Mouse (Mus musculus) liver, embryonic 14.5 days (tissue): ENCODE data around the gene Dmrtb1. TPM values are rescaled to one million over a fixed set of nuclear protein-coding genes. Genes with fewer than 3 reads are reported as not detected.
A peak's percentile ranks its signal among the peaks of the same experiment; 100 is the strongest.

Experiments
- ATAC-seq: fragments of 200-750 bp; cut with Nextera tagmentation; 2 replicates; pipeline ENCODE4 v1.8.0; 2017; ENCODE audit warnings: moderate number of reproducible peaks, mild to moderate bottlenecking, moderate library complexity; ENCODE audit not compliant: insufficient read depth
- DNase-seq, 3 experiments: peaks; one replicate each; pipeline ENCODE4 v3.0.0-alpha.2; 2012 to 2013; ENCODE audit warnings: low read depth in 3 of 3, low spot score in 3 of 3
- H3K27ac ChIP-seq: fragments of 300-500 bp; sonication (generic); 2 replicates; pipeline ENCODE4 v1.5.1; 2014; ENCODE audit warnings: moderate library complexity, mild to moderate bottlenecking, control low read depth, inconsistent platforms
- H3K27me3 ChIP-seq: fragments of 300-500 bp; sonication (generic); 2 replicates; pipeline ENCODE4 v1.6.1; 2014; ENCODE audit warnings: mild to moderate bottlenecking, low read length, moderate library complexity; ENCODE audit not compliant: control insufficient read depth, insufficient read depth
- H3K36me3 ChIP-seq: fragments of 300-500 bp; sonication (generic); replicated peaks from 2 replicates; pipeline ENCODE4 v1.6.1; 2014; ENCODE audit warnings: low read depth; ENCODE audit not compliant: control insufficient read depth, insufficient read depth
- H3K4me1 ChIP-seq, 2 experiments: fragments of 200-500 bp in 1 of 2; fragments of 300-500 bp in 1 of 2; sonication (generic) in 1 of 2; replicated peaks; 2 replicates each; pipeline ENCODE4 v1.6.1; 2012 to 2014; ENCODE audit warnings: antibody characterized with exemption in 1 of 2, inconsistent platforms in 1 of 2, low read length in 1 of 2; ENCODE audit not compliant: control insufficient read depth in 2 of 2, insufficient read depth in 2 of 2
- H3K4me2 ChIP-seq: fragments of 300-500 bp; sonication (generic); 2 replicates; pipeline ENCODE4 v1.6.1; 2014; ENCODE audit warnings: low read depth, mild to moderate bottlenecking, control low read depth, moderate library complexity
- H3K4me3 ChIP-seq, 2 experiments: fragments of 200-500 bp in 1 of 2; fragments of 300-500 bp in 1 of 2; sonication (generic) in 1 of 2; 2 replicates each; pipeline ENCODE4 v1.5.1; 2012 to 2014; ENCODE audit warnings: low read depth in 2 of 2, low read length in 2 of 2, mild to moderate bottlenecking in 2 of 2, control low read depth in 1 of 2, inconsistent platforms in 1 of 2, moderate library complexity in 1 of 2; ENCODE audit not compliant: insufficient read depth in 1 of 2
- H3K9ac ChIP-seq: fragments of 300-500 bp; sonication (generic); replicated peaks from 2 replicates; pipeline ENCODE4 v1.6.1; 2014; ENCODE audit warnings: mild to moderate bottlenecking, control low read depth, moderate library complexity
- H3K9me3 ChIP-seq: fragments of 300-500 bp; sonication (generic); 2 replicates; pipeline ENCODE4 v1.6.1; 2016; ENCODE audit warnings: low read length, mixed read lengths; ENCODE audit not compliant: control insufficient read depth
- CTCF ChIP-seq: IDR thresholded peaks from 2 replicates; pipeline ENCODE4 v1.5.1; 2016; ENCODE audit warnings: antibody characterized with exemption, low read depth, control low read depth
- EP300 ChIP-seq: IDR thresholded peaks from 2 replicates; pipeline ENCODE4 v1.6.1; 2016; ENCODE audit warnings: antibody characterized with exemption, low read depth
- WGBS: fragments of 180-500 bp; shearing (Covaris S2); extraction: QIAGEN DNeasy Blood & Tissue Kit; methylation state at CpG from one replicate; pipeline ENCODE4 v1.1.7; 2014; ENCODE audit not compliant: insufficient replicate concordance; 5-methylcytosine and 5-hydroxymethylcytosine counted together
- polyA plus RNA-seq, 2 experiments: library from polyadenylated mRNA; depleted of rRNA in 1 of 2; stranded (reverse) in 1 of 2; unstranded in 1 of 2; fragments of >200 nt; fragmentation: Nextera tagmentation in 1 of 2; extraction: Ambion mirVana in 1 of 2; gene quantifications; 2 replicates each; pipeline versions ENCODE4 v1.2.1 to v1.2.3; 2012 to 2014

Gene Dmrtb1
- polyA plus RNA-seq, 2 experiments, result 0.03 TPM; not detected in 1

DNA sequence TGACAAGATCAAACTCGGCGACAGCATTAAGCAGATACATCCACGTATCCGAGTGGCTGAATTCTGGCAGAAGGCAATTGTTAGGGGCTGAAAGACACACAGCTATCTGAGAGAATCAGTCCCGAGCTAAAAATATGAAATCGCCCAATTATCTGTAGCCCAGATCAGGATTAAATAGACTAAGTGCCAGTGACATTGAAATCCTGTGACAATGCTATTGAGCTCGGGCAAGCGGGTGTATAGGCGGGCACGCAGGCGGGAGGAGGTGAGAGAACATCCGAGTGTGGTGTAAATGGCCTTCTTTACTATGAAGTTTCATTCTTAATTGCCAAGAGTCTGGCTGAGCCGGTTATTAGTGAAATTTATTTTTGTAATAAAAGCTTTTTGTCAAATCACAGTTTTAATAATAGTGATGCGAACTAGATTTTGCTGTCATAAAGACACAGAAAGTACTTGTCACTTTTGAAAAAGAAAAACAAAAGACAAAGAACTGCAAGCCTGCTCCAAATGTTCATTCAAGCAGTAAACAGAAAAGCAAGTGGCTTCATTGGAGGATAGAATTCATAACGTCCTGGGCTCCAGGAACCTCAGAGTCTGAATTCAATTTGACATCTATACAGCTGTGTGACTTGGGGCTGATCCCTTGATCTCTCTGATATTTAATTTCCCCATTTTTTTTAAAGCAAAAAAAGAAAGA lies 46.5 kb upstream of the Dmrtb1 start:
- H3K36me3 ChIP-seq, result no peaks in the 10 kb centered on the region
- H3K4me3 ChIP-seq, result no peak overlapping the region
- DNase-seq (no peak), ATAC-seq (no peak)
- H3K9me3 ChIP-seq, result no peaks in the 10 kb centered on the region
- 72% methylated on average over 15 of the region's 15 CpGs for WGBS
- no peaks in the 10 kb centered on the region for H3K4me1 ChIP-seq
- no peaks in the 10 kb centered on the region for H3K27me3 ChIP-seq
- no peak for TF ChIP-seq CTCF
- no peak for TF ChIP-seq EP300
- H3K9ac ChIP-seq, result no peak overlapping the region
- no peak overlapping the region for H3K27ac ChIP-seq
- no peak overlapping the region for H3K4me2 ChIP-seq

DNA sequence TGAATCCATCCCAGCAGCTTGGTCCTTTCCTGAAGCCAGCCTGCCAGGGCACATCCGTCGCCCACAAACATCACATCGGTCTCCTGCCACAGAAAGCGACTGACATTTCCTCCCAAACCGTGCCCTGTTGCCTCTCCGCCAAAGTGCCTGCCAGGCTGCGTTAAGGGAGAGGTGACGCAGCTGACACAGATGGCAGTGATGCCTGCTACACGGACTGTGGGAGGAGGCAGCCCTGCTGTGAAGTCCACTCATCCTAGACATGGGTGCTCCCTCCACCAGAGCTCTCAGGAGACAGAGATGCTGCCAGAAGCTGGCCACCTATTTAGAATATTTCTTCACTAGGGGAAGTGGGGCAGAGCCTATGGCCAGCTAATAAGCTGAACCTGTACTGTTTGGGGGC lies 41.4 kb upstream of the Dmrtb1 start:
- TF ChIP-seq CTCF (no peak), EP300 (no peak)
- Histone ChIP-seq H3K9me3 (no peaks in the 10 kb centered on the region), H3K27ac (no peak overlapping the region), H3K27me3 (no peaks in the 10 kb centered on the region), H3K4me1 (peaks cover 0 to 8% of the 10 kb centered on the region in 2 experiments; a peak in 3 of 4 replicates), H3K36me3 (no peaks in the 10 kb centered on the region), H3K4me3 (no peak overlapping the region), H3K9ac (no peak overlapping the region), H3K4me2 (no peak overlapping the region)
- ATAC-seq (no peak), DNase-seq (no peak)
- WGBS, result 52% methylated on average over 9 of the region's 9 CpGs

DNA sequence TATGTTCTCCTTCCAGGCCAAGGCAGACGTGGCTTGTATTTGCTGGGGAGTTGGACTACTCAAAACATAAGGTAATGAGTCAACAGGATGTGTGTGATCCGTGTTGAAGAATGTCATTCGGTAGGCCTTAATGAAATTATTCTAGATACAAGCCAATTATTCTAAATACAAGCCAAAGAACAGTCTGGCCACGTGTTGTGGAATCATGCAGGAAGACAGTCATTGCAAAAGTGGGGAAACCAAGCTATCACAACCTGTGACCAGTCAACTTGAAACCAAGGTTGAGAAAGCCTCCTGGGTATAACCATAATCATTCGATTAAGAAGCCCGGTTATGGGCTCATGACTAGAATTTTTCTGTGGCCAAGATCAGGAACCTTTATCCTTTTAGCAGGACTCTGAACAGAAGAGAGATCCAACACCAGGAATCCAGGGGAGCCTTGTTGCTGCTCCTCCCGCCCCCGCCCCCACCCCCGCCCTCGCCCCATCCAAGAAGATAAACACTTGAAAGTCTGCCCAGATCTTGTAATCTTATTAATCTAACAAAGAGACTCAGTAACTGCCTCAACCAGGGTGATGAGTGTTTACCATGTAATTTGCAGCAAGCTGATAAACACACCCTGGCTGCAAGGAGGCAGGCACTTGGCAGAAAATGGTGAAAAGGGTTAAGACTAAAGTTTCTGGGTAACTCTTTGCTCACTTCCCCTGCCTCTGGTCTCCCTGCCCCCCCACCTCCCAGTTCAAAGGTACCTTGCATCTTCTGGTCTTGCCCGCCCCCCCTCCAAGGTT lies 36.2 kb upstream of the Dmrtb1 start:
- DNase-seq (peak in 2 of 3 experiments; percentile 3 to 12), ATAC-seq (peak; percentile 79)
- WGBS, result 35% methylated on average over 11 of the region's 11 CpGs
- TF ChIP-seq CTCF (no peak), EP300 (peak; percentile 32; the same call in 1 of the 2 replicates)
- H3K4me1 ChIP-seq, result peaks cover 0 to 18% of the 10 kb centered on the region in 2 experiments; a peak in 3 of 4 replicates
- no peak overlapping the region for H3K4me3 ChIP-seq
- H3K9ac ChIP-seq, result no peak overlapping the region
- H3K27ac ChIP-seq, result no peak overlapping the region
- no peaks in the 10 kb centered on the region for H3K36me3 ChIP-seq
- no peaks in the 10 kb centered on the region for H3K9me3 ChIP-seq
- H3K4me2 ChIP-seq, result no peak overlapping the region
- no peaks in the 10 kb centered on the region for H3K27me3 ChIP-seq

DNA sequence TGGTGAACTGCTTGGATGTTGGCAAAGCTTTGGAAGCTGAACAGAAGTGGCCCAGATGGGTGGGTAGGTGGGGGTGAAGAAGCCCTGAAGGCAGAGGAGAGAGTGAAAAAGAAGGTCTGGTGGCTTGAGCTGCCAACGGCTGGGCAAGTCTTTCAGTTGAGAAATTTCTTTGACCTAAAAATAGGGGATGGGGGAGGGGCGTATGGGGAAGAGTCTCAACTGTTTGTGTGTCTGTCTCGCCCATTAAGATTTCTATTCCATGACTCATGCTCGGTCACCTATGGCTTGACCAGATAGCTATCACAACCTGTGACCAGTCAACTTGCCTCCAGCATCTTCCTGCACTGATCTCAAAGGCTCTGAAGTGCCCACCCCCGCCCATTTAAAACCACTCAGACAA lies 35.1 kb upstream of the Dmrtb1 start:
- ATAC-seq (no peak), DNase-seq (no peak)
- WGBS, result 26% methylated on average over 5 of the region's 5 CpGs
- Histone ChIP-seq H3K4me2 (no peak overlapping the region), H3K9ac (no peak overlapping the region), H3K27me3 (no peaks in the 10 kb centered on the region), H3K4me3 (no peak overlapping the region), H3K36me3 (no peaks in the 10 kb centered on the region), H3K27ac (no peak overlapping the region), H3K4me1 (peaks cover 0 to 18% of the 10 kb centered on the region in 2 experiments; a peak in 3 of 4 replicates), H3K9me3 (no peaks in the 10 kb centered on the region)
- TF ChIP-seq CTCF (no peak), EP300 (no peak)

GRCm38 (mm10) chr4:107718720-107719119 lies 34.7 kb upstream of the Dmrtb1 start:
- H3K9ac ChIP-seq, result no peak overlapping the region
- H3K36me3 ChIP-seq, result no peaks in the 10 kb centered on the region
- H3K4me1 ChIP-seq, result peaks cover 0 to 18% of the 10 kb centered on the region in 2 experiments; a peak in 3 of 4 replicates
- no peaks in the 10 kb centered on the region for H3K27me3 ChIP-seq
- H3K9me3 ChIP-seq, result no peaks in the 10 kb centered on the region
- WGBS, result 74% methylated on average over 8 of the region's 8 CpGs
- DNase-seq, result no peak
- H3K27ac ChIP-seq, result no peak overlapping the region
- TF ChIP-seq CTCF (no peak), EP300 (no peak)
- ATAC-seq, result no peak
- H3K4me3 ChIP-seq, result no peak overlapping the region
- no peak overlapping the region for H3K4me2 ChIP-seq
